Mouse (Mus musculus): ENCODE measurements around the gene Ntm. TPM values are rescaled to one million over a fixed set of nuclear protein-coding genes. Genes with fewer than 3 reads are reported as not detected.

Gene Ntm
- polyA plus RNA-seq, 2 experiments: 23.9 to 32.4 TPM

GRCm38 (mm10) chr9:29837344-29837743 is 125.6 kb downstream of the Ntm start:
- peaks cover 3% of the 10 kb centered on the region; the same call in 1 of the 2 replicates for H3K4me1 ChIP-seq (ENCODE audit: control insufficient read depth, insufficient read depth, low read length)
- H3K4me2 ChIP-seq (replicated peaks; ENCODE audit: low read depth, low read length, severe bottlenecking): no peak overlapping the region
- no peak for TF ChIP-seq POLR2A (IDR thresholded peaks at IDR 0.05; ENCODE audit: borderline replicate concordance, extremely low read depth, insufficient read depth, insufficient read length)
- no peak overlapping the region for H3K4me3 ChIP-seq (replicated peaks; ENCODE audit: low read length)
- DNase-seq (ENCODE audit: low spot score) (no peak), ATAC-seq (ENCODE audit: low FRiP score, low read depth) (no peak)
- H3K9ac ChIP-seq (ENCODE audit: low read depth, low read length, severe bottlenecking): no peak overlapping the region
- H3K36me3 ChIP-seq (ENCODE audit: control insufficient read depth, insufficient read depth, low read length): no peaks in the 10 kb centered on the region
- H3K27ac ChIP-seq (replicated peaks; ENCODE audit: low read depth, low read length): no peak overlapping the region
- WGBS: 69% methylated on average over 6 of the region's 6 CpGs
- H3K9me3 ChIP-seq (ENCODE audit: control insufficient read depth, low read length): no peaks in the 10 kb centered on the region
- H3K27me3 ChIP-seq (ENCODE audit: control insufficient read depth, insufficient read depth, low read length): no peaks in the 10 kb centered on the region

- Histone ChIP-seq H3K9me3 (ENCODE audit: control insufficient read depth, low read length) (no peaks in the 10 kb centered on the region), H3K4me3 (replicated peaks; ENCODE audit: low read length) (no peak overlapping the region), H3K27me3 (ENCODE audit: control insufficient read depth, insufficient read depth, low read length) (no peaks in the 10 kb centered on the region), H3K27ac (replicated peaks; ENCODE audit: low read depth, low read length) (no peak overlapping the region), H3K4me2 (replicated peaks; ENCODE audit: low read depth, low read length, severe bottlenecking) (no peak overlapping the region), H3K36me3 (ENCODE audit: control insufficient read depth, insufficient read depth, low read length) (no peaks in the 10 kb centered on the region), H3K4me1 (ENCODE audit: control insufficient read depth, insufficient read depth, low read length) (peaks cover 3% of the 10 kb centered on the region; the same call in 1 of the 2 replicates), H3K9ac (ENCODE audit: low read depth, low read length, severe bottlenecking) (no peak overlapping the region)
- DNase-seq (ENCODE audit: low spot score): no peak
- TF ChIP-seq POLR2A (IDR thresholded peaks at IDR 0.05; ENCODE audit: borderline replicate concordance, extremely low read depth, insufficient read depth, insufficient read length): no peak
- no peak for ATAC-seq (ENCODE audit: low FRiP score, low read depth)
- WGBS: 80% methylated on average over 5 of the region's 5 CpGs
These were observed 128.0 kb downstream of the Ntm start for GRCm38 (mm10) chr9:29834911-29835310.

GRCm38 (mm10) chr9:29833781-29834180 is 129.2 kb downstream of the Ntm start:
- Histone ChIP-seq H3K4me1 (ENCODE audit: control insufficient read depth, insufficient read depth, low read length) (peaks cover 3% of the 10 kb centered on the region; the same call in 1 of the 2 replicates), H3K9me3 (ENCODE audit: control insufficient read depth, low read length) (no peaks in the 10 kb centered on the region), H3K36me3 (ENCODE audit: control insufficient read depth, insufficient read depth, low read length) (no peaks in the 10 kb centered on the region), H3K27ac (replicated peaks; ENCODE audit: low read depth, low read length) (no peak overlapping the region), H3K27me3 (ENCODE audit: control insufficient read depth, insufficient read depth, low read length) (no peaks in the 10 kb centered on the region), H3K9ac (ENCODE audit: low read depth, low read length, severe bottlenecking) (no peak overlapping the region), H3K4me2 (replicated peaks; ENCODE audit: low read depth, low read length, severe bottlenecking) (no peak overlapping the region), H3K4me3 (replicated peaks; ENCODE audit: low read length) (no peak overlapping the region)
- ATAC-seq (ENCODE audit: low FRiP score, low read depth) (no peak), DNase-seq (ENCODE audit: low spot score) (no peak)
- WGBS: 10% methylated on average over 2 of the region's 2 CpGs
- no peak for TF ChIP-seq POLR2A (IDR thresholded peaks at IDR 0.05; ENCODE audit: borderline replicate concordance, extremely low read depth, insufficient read depth, insufficient read length)

GRCm38 (mm10) chr9:29827240-29827660 is 135.7 kb downstream of the Ntm start:
- TF ChIP-seq POLR2A (IDR thresholded peaks at IDR 0.05; ENCODE audit: borderline replicate concordance, extremely low read depth, insufficient read depth, insufficient read length): no peak

GRCm38 (mm10) chr9:29825236-29825635 is 137.7 kb downstream of the Ntm start:
- H3K4me2 ChIP-seq (replicated peaks; ENCODE audit: low read depth, low read length, severe bottlenecking): no peak overlapping the region
- H3K4me3 ChIP-seq (replicated peaks; ENCODE audit: low read length): no peak overlapping the region
- no peak for TF ChIP-seq POLR2A (IDR thresholded peaks at IDR 0.05; ENCODE audit: borderline replicate concordance, extremely low read depth, insufficient read depth, insufficient read length)
- H3K9me3 ChIP-seq (ENCODE audit: control insufficient read depth, low read length): no peaks in the 10 kb centered on the region
- ATAC-seq (ENCODE audit: low FRiP score, low read depth): no peak
- 91% methylated on average over 5 of the region's 5 CpGs for WGBS
- no peak for DNase-seq (ENCODE audit: low spot score)
- H3K27ac ChIP-seq (replicated peaks; ENCODE audit: low read depth, low read length): no peak overlapping the region
- no peaks in the 10 kb centered on the region for H3K36me3 ChIP-seq (ENCODE audit: control insufficient read depth, insufficient read depth, low read length)
- H3K4me1 ChIP-seq (ENCODE audit: control insufficient read depth, insufficient read depth, low read length): peaks cover 11% of the 10 kb centered on the region
- no peaks in the 10 kb centered on the region for H3K27me3 ChIP-seq (ENCODE audit: control insufficient read depth, insufficient read depth, low read length)
- no peak overlapping the region for H3K9ac ChIP-seq (ENCODE audit: low read depth, low read length, severe bottlenecking)

More at GRCm38 (mm10) chr9:29827240-29827660, 135.7 kb downstream of the Ntm start:
- no peak for ATAC-seq (ENCODE audit: low FRiP score, low read depth)
- 8% methylated on average over 5 of the region's 5 CpGs for WGBS
- Histone ChIP-seq H3K4me3 (replicated peaks; ENCODE audit: low read length) (no peak overlapping the region), H3K9ac (ENCODE audit: low read depth, low read length, severe bottlenecking) (no peak overlapping the region), H3K27ac (replicated peaks; ENCODE audit: low read depth, low read length) (no peak overlapping the region), H3K36me3 (ENCODE audit: control insufficient read depth, insufficient read depth, low read length) (no peaks in the 10 kb centered on the region), H3K4me1 (ENCODE audit: control insufficient read depth, insufficient read depth, low read length) (peaks cover 11% of the 10 kb centered on the region), H3K4me2 (replicated peaks; ENCODE audit: low read depth, low read length, severe bottlenecking) (no peak overlapping the region), H3K9me3 (ENCODE audit: control insufficient read depth, low read length) (no peaks in the 10 kb centered on the region), H3K27me3 (ENCODE audit: control insufficient read depth, insufficient read depth, low read length) (no peaks in the 10 kb centered on the region)
- DNase-seq (ENCODE audit: low spot score): no peak

- Histone ChIP-seq H3K27me3 (ENCODE audit: control insufficient read depth, insufficient read depth, low read length) (no peaks in the 10 kb centered on the region), H3K9ac (ENCODE audit: low read depth, low read length, severe bottlenecking) (no peak overlapping the region), H3K4me2 (replicated peaks; ENCODE audit: low read depth, low read length, severe bottlenecking) (no peak overlapping the region), H3K27ac (replicated peaks; ENCODE audit: low read depth, low read length) (no peak overlapping the region), H3K4me1 (ENCODE audit: control insufficient read depth, insufficient read depth, low read length) (peaks cover 11% of the 10 kb centered on the region), H3K4me3 (replicated peaks; ENCODE audit: low read length) (no peak overlapping the region), H3K9me3 (ENCODE audit: control insufficient read depth, low read length) (no peaks in the 10 kb centered on the region), H3K36me3 (ENCODE audit: control insufficient read depth, insufficient read depth, low read length) (no peaks in the 10 kb centered on the region)
- DNase-seq (ENCODE audit: low spot score) (no peak), ATAC-seq (ENCODE audit: low FRiP score, low read depth) (no peak)
- 64% methylated on average over 4 of the region's 4 CpGs for WGBS
- TF ChIP-seq POLR2A (IDR thresholded peaks at IDR 0.05; ENCODE audit: borderline replicate concordance, extremely low read depth, insufficient read depth, insufficient read length): no peak
These were observed 139.2 kb downstream of the Ntm start for GRCm38 (mm10) chr9:29823716-29824115.
